Mouse (Mus musculus) embryonic fibroblast, embryonic 13.5 days (primary cell): ENCODE measurements around the gene Enkur. TPM values are rescaled to one million over a fixed set of nuclear protein-coding genes. Genes with fewer than 3 reads are reported as not detected.

Experiments used
- H3K27ac ChIP-seq: 2 replicates; pipeline ENCODE4 v1.5.1; 2012; ENCODE audit warnings: low read length, control low read depth, inconsistent platforms; ENCODE audit not compliant: insufficient read depth
- H3K4me1 ChIP-seq: 2 replicates; pipeline ENCODE4 v1.6.1; 2011; ENCODE audit warnings: low read length; ENCODE audit not compliant: control insufficient read depth, insufficient read depth
- H3K4me3 ChIP-seq: 2 replicates; pipeline ENCODE4 v1.5.1; 2011; ENCODE audit warnings: mild to moderate bottlenecking, control low read depth, low read length; ENCODE audit not compliant: insufficient read depth
- CTCF ChIP-seq: IDR thresholded peaks from 2 replicates; pipeline ENCODE4 v1.5.1; 2011; ENCODE audit warnings: mild to moderate bottlenecking, control low read depth, low read length, moderate library complexity, borderline replicate concordance; ENCODE audit not compliant: insufficient read depth
- POLR2A ChIP-seq: IDR thresholded peaks from 2 replicates; pipeline ENCODE4 v1.6.1; 2011; ENCODE audit warnings: low read depth, mild to moderate bottlenecking, control low read depth, low read length, moderate library complexity
- polyA plus RNA-seq: library from polyadenylated mRNA; stranded (reverse); fragments of >200 nt; gene quantifications from 2 replicates; pipeline ENCODE4 v1.2.4, GENCODE M21; 2011; ENCODE audit warnings: low read depth; ENCODE audit not compliant: missing spikeins, insufficient read length

Enkur gene
- polyA plus RNA-seq, 1 experiment: 0.44 TPM

DNA sequence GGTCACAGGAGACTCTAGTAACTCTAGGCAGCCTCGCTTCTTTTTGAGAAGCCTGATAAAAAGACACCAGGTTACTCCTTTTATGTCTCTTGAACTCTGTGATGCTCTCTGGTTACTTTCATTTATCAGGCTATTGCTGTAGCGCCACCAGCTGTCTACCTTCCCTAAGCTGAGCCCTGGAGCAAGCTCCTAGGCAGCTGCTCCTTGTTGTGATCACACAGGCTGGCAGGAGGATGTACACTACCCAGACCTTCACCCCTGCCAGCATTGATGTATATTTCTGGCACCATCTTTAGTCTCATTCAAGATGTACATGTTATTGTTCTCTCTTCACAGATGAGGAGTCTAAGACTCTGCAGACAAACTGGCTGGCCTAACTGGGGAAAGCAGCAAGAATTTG is 25.1 kb upstream of the Enkur start:
- TF ChIP-seq POLR2A: no peak
- TF ChIP-seq CTCF: no peak
- Histone ChIP-seq H3K4me3 (no peak overlapping the region), H3K4me1 (peaks cover 7% of the 10 kb centered on the region), H3K27ac (no peak overlapping the region)

DNA sequence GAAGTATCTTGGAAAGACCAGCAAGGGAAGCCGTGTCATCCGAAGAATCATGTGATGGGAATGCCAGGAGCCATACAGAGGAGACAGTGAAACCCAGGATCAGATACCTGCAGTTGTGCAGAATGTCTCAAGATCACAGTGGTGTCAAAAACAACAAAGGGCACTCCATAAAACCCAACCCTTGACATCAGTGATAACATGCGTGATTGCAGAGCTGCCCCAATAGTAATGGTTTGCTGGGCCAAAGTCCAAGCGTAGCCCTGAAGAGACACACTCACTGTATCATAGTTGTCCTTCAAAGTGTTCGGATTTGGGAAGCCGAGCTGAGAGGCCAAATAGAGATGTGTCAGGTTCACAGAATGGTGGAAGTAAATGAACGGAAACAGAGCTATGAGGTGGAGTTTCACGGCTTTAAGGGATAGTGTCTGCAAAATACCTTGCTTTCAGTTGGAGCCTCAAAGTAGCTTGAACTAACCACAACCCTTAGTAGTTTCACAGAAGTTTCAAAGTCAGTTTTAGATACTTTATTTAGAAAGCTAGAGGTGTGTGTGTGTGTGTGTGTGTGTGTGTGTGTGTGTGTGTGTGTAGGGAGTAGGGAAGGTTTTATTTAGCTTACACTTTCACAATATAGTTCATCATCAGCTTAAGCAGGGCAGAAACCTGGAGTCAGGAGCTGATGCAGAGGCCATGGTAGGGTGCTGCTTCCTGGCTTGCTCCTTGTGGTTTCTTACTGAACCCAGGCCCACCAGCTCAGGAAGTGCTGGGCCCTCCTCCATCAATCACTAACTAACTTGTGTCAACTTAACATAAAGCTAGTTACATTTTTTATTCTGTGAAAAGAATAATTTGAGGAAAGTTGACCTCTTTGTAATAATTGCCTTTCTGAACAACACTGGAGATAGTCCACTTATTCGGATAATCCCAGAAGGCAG is 17.6 kb upstream of the Enkur start:
- Histone ChIP-seq H3K4me1 (no peaks in the 10 kb centered on the region), H3K4me3 (no peak overlapping the region), H3K27ac (no peak overlapping the region)
- no peak for TF ChIP-seq POLR2A
- TF ChIP-seq CTCF: no peak

DNA sequence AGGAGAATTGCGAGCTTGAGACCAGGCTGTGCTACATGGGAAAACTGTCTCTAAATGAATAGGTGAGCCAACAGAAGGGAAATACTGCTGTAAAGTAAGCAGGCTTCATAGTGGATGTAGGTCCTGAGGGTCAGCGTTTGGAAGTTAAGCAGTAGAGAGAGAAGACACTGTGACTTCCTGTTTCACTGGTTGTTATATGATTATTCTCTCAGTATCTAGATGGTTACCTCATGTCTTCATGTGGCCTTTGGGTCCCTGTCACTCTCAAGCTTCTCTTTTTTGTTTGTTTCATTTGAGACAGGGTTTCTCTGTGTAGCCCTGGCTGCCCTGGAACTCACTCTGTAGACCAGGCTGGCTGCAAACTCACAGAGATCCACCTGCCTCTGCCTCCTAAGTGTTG is 10.1 kb upstream of the Enkur start:
- no peak for TF ChIP-seq CTCF
- TF ChIP-seq POLR2A: no peak

DNA sequence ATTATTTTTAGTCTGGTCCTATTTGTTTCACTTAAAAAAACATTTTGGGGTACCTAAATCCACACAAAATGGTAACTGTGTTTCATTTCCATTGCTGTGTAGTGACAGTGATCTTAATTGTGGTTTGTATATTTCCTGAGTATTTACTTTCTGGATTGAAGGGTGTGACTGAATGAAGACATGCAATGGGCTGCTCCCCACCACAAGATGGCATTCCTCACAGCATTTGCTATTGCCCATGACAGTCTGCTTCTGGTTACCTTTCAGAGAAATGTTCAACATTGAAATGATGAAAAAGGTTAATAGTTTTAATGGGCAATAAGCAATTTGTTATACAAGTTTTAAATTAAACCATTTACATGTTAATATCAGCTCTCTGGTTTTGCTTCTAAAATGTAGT is 9.2 kb upstream of the Enkur start:
- H3K4me3 ChIP-seq: no peak overlapping the region
- TF ChIP-seq CTCF (peak; percentile 29; the same call in 1 of the 2 replicates), POLR2A (no peak)
- no peaks in the 10 kb centered on the region for H3K4me1 ChIP-seq
- H3K27ac ChIP-seq: no peak overlapping the region

More for the DNA sequence above, 10.1 kb upstream of the Enkur start:
- Histone ChIP-seq H3K4me1 (no peaks in the 10 kb centered on the region), H3K27ac (no peak overlapping the region), H3K4me3 (no peak overlapping the region)

DNA sequence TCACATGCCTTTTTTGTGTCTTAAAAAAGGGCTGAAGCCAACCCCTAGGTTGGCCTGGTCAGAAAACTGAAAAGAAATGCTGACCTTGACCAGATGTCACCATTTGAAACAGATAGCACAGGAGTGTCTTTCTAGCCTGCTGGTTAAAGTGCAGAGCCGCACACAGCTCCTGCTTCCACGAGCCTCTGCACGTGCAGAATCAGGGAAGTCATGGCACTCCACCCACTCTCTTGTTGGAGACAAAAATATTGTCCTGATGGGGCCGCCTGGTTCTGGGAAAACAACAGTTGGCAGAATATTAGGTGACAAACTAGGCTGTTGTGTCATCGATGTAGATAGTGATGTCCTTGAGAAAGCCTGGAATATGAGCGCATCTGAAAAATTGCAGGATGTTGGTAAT is 6.2 kb upstream of the Enkur start:
- no peak overlapping the region for H3K27ac ChIP-seq
- TF ChIP-seq CTCF (no peak), POLR2A (no peak)
- no peak overlapping the region for H3K4me3 ChIP-seq
- H3K4me1 ChIP-seq: no peaks in the 10 kb centered on the region

DNA sequence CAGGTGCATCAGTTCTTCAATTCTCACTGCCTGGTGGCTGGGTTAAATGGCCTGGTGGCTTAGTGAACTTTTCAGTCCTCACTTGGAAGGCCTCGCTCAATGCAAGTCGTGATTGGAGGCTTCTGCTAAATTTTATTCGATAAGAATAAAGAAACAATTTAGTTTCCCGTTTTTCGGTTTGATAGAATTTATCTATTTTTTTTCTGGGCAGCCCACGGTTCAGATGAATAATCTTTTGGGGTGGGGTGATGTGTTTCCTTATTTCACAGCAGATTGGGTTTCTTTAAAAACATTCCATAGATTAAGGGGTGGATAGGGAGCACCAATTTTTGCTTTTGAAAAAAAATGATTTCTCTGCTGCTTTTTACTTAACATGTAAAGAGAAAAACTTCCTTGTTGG is 1.1 kb upstream of the Enkur start:
- Histone ChIP-seq H3K4me3 (peak overlapping the region; percentile 73), H3K27ac (no peak overlapping the region), H3K4me1 (no peaks in the 10 kb centered on the region; the same call in 1 of the 2 replicates)
- TF ChIP-seq CTCF: no peak
- TF ChIP-seq POLR2A: no peak

DNA sequence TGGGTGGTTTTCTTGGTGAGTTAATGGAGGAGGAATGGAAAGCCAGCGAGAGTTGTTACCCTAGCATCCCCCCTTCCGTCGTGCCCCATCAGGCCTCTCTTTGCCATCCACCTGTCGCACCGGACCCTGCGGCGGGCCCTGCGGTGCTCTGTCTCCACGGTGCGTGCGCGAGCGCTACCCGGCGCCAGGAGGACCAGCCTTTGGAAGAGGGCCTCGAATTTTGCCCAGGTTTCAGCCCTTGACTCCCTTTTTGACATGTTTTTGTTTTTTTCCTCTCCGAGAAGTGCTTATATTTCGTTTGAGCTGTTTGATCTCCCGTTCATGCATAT is 630 bp upstream of the Enkur start:
- no peaks in the 10 kb centered on the region; the same call in 1 of the 2 replicates for H3K4me1 ChIP-seq
- no peak overlapping the region for H3K27ac ChIP-seq
- peak overlapping the region; percentile 73 for H3K4me3 ChIP-seq
- TF ChIP-seq CTCF (no peak), POLR2A (no peak)

DNA sequence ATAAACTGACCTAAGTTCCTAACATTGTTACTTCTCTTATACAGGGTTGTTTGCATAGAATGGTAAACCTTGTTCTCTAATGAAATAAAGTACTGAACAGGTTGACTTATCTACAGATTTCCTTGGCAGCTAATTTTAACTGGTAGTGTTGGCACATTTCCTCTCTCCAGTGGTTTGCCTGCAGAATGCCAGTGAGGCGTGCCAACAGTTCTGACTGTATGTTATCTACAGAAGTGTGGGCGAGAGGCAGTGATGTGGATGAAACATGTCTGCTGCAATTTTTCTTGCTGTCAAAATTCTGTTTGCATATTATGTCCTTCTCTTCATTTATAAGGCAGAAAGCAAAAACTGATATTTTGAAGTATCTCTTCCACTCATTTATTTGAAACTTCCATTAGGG is 2.4 kb downstream of the Enkur start:
- TF ChIP-seq CTCF (no peak), POLR2A (no peak)
- no peaks in the 10 kb centered on the region; the same call in 1 of the 2 replicates for H3K4me1 ChIP-seq
- no peak overlapping the region for H3K27ac ChIP-seq
- H3K4me3 ChIP-seq: no peak overlapping the region

DNA sequence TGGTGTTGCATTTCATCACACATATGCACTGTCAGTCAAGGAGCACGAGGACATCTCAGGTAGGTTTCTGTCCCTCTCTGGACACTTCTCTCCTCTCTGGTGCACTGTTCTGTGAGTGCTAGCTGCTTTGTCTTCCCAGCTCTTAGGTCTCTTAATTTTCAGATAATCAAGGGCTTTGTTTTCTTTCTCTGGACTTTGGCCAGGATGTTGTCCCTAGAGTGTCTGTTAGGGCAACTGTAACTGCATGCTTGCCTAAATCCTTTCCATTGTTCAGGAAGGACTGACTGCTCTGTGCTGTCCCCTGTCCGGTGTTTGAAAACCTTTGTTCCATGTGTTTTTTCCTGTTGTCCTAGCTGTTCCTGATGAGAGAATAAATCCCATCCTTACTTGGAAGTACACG is 6.1 kb downstream of the Enkur start:
- H3K27ac ChIP-seq: no peak overlapping the region
- no peaks in the 10 kb centered on the region; the same call in 1 of the 2 replicates for H3K4me1 ChIP-seq
- no peak overlapping the region for H3K4me3 ChIP-seq
- TF ChIP-seq POLR2A (no peak), CTCF (no peak)

DNA sequence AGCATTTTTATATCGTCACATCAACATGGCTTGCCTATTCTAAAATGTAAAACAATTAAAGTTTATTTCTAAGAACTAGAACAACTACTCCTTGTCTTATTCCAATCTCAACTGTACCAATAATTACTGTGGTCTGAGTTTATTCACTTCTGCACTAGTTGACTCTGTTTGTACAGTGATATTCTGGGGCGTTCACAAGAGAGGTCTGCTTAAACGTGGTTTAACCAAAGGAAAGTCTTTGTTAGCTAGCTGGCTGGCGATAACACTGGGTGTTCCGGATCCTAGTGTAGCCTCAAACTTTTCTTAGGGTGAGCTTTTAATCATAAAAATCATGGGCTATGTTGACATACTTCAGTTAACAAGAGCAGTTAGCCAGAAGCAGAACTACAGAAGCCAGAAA is 9.9 kb downstream of the Enkur start:
- H3K27ac ChIP-seq: no peak overlapping the region
- TF ChIP-seq CTCF (no peak), POLR2A (no peak)
- no peaks in the 10 kb centered on the region for H3K4me1 ChIP-seq
- no peak overlapping the region for H3K4me3 ChIP-seq
